Mouse (Mus musculus) cortical plate, adult 2 months (tissue): ENCODE measurements around the gene Npas3.

Experiments used
- CTCF ChIP-seq: fragments of 200-500 bp; IDR thresholded peaks from 2 replicates; pipeline ENCODE4 v1.5.1; 2011; ENCODE audit warnings: mild to moderate bottlenecking, control low read depth, low read length; ENCODE audit not compliant: insufficient read depth; ENCODE audit errors: extremely low read depth
- POLR2A ChIP-seq: fragments of 200-500 bp; IDR thresholded peaks from 2 replicates; pipeline ENCODE4 v1.6.1; 2011; ENCODE audit warnings: mild to moderate bottlenecking, low read length, control low read depth; ENCODE audit not compliant: insufficient read depth; ENCODE audit errors: extremely low read depth

DNA sequence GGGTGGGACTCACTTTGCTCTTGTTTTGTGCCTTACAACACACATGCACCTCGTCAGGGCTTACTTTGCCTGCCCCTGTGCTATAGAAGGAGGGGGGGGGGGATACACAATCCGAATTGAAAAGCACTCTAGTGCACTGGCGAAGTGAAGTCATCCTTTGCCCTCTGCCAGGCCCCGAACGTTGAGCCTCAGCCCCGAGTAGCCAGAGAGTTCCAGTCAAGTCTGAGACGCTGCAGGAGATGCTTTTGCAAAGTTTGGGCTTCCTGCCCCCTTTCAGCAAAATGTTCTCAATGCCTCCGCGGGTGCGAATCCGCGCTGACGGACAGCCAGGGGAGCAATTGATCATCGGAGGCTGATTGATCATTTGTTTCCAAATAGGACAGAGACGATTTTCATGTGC is 319 bp downstream of the Npas3 start:
- TF ChIP-seq CTCF (no peak), POLR2A (no peak)
